Mouse (Mus musculus): ENCODE measurements around the gene Mical2. TPM values are rescaled to one million over a fixed set of nuclear protein-coding genes. Genes with fewer than 3 reads are reported as not detected.

Gene Mical2
- total and polyA plus RNA-seq, 3 experiments = not detected

DNA sequence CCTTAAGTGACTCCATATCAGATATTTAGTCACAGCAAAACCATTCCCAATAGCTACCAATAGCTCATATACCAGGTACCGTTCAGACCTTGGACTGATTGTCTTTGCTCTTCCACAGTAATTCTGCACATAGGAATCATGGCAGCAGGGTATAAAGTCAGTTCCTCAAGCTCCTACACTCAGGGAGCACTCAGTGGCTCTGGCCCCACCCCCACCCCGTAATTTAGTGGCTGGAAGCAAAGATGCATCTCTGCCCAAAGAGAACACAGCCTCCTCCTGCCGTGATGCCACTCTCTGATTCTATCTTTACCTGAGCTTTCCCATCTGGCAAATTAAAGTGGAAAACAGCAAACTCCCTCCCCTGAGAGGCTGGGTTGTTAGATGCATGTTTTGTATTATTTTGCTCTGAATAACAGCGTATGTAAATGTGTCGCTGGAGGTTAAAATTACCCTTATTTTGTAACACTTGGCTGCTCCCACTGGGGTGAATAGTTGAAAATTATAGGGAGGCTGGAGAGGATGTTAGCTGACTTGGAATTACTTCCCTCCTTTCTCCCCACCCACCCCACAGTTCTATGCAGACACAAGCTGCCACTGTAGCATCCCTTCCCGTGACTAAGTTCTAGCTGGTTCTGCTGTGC, 164.1 kb downstream of the Mical2 start:
- TF ChIP-seq MYB (IDR thresholded peaks at IDR 0.05; ENCODE audit: low read depth, low read length) (no peak), ELF1 (IDR thresholded peaks at IDR 0.05; ENCODE audit: low read depth, low read length) (no peak), GABPA (IDR thresholded peaks at IDR 0.05; ENCODE audit: low read depth, low read length) (no peak), E2F4 (IDR thresholded peaks at IDR 0.05; ENCODE audit: borderline replicate concordance, low read depth, low read length) (no peak), USF1 (IDR thresholded peaks at IDR 0.05; ENCODE audit: low read depth, low read length) (no peak), BHLHE40 (IDR thresholded peaks at IDR 0.05; ENCODE audit: borderline replicate concordance, low read depth, low read length) (no peak), ETS1 (IDR thresholded peaks at IDR 0.05; ENCODE audit: low read depth, low read length) (no peak), MXI1 (IDR thresholded peaks at IDR 0.05; ENCODE audit: low read depth, low read length) (no peak)
- no peak overlapping the region for H3K4me3 ChIP-seq (ENCODE audit: control insufficient read depth in 1 of 2, insufficient read depth in 1 of 2, low read depth in 2 of 2, low read length in 2 of 2)
- H3K4me1 ChIP-seq (ENCODE audit: control insufficient read depth in 1 of 2, insufficient read depth in 2 of 2, low read length in 2 of 2) = no peaks in the 10 kb centered on the region
- no peaks in the 10 kb centered on the region for H3K9me3 ChIP-seq (replicated peaks; ENCODE audit: insufficient read depth, low read length)
- H3K27ac ChIP-seq (ENCODE audit: control insufficient read depth, low read depth, low read length) = no peak overlapping the region
- DNase-seq (ENCODE audit: low read depth, low spot score) = no peak
- H3K9ac ChIP-seq (ENCODE audit: control insufficient read depth, low read depth, low read length, poor library complexity, severe bottlenecking) = no peak overlapping the region
- H3K27me3 ChIP-seq (ENCODE audit: control insufficient read depth in 1 of 2, insufficient read depth in 2 of 2, low read length in 2 of 2) = no peaks in the 10 kb centered on the region
- H3K79me2 ChIP-seq (ENCODE audit: control insufficient read depth, insufficient read depth, low read length, poor library complexity) = no peaks in the 10 kb centered on the region
- no peaks in the 10 kb centered on the region for H3K36me3 ChIP-seq (ENCODE audit: control insufficient read depth in 1 of 2, insufficient read depth in 2 of 2, low read length in 2 of 2)

DNA sequence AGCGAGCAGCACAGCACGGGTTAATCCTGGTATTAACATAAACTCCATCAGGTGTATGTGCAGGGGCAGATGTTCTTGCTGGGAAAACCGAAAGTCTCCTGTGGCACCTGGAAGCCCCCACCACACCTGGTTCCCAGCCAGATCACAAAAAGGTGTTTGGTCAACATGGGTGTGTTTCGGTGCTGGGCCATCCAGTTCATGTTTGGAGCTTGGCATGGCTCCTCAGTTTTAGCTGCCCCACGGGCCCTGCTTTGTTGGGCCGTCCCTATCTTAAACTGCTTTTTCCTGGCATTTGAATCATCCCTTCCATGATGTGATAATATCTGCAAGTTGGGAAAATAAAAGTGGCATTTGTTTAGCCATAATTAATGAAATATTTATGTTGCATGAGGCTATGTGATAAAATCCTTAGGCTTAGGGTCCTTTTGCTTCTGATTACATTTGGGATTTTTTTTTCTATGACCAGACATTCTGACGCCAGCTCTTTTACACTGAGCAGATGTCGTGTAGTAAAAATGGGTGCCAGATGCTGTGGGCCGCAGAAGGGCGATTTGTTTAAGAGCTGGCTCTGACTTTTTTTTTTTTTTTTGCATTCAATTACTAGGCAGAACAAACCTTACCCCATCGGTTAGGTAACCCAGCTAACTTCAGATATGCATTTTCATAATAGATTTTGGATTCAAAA, 164.7 kb downstream of the Mical2 start:
- H3K27me3 ChIP-seq (ENCODE audit: control insufficient read depth in 1 of 2, insufficient read depth in 2 of 2, low read length in 2 of 2) = no peaks in the 10 kb centered on the region
- no peaks in the 10 kb centered on the region for H3K4me1 ChIP-seq (ENCODE audit: control insufficient read depth in 1 of 2, insufficient read depth in 2 of 2, low read length in 2 of 2)
- no peaks in the 10 kb centered on the region for H3K36me3 ChIP-seq (ENCODE audit: control insufficient read depth in 1 of 2, insufficient read depth in 2 of 2, low read length in 2 of 2)
- H3K27ac ChIP-seq (ENCODE audit: control insufficient read depth, low read depth, low read length) = no peak overlapping the region
- no peak overlapping the region for H3K4me3 ChIP-seq (ENCODE audit: control insufficient read depth in 1 of 2, insufficient read depth in 1 of 2, low read depth in 2 of 2, low read length in 2 of 2)
- H3K9me3 ChIP-seq (replicated peaks; ENCODE audit: insufficient read depth, low read length) = no peaks in the 10 kb centered on the region
- H3K79me2 ChIP-seq (ENCODE audit: control insufficient read depth, insufficient read depth, low read length, poor library complexity) = no peaks in the 10 kb centered on the region
- DNase-seq (ENCODE audit: low read depth, low spot score) = no peak
- TF ChIP-seq SIN3A (IDR thresholded peaks at IDR 0.05; ENCODE audit: low read length) = no peak
- no peak for TF ChIP-seq EP300 (IDR thresholded peaks at IDR 0.05; ENCODE audit: low read depth in 1 of 2, low read length in 2 of 2)
- TF ChIP-seq ZC3H11A (IDR thresholded peaks at IDR 0.05; ENCODE audit: low read depth, low read length) = no peak
- no peak for TF ChIP-seq HCFC1 (IDR thresholded peaks at IDR 0.05; ENCODE audit: low read depth, low read length)
- TF ChIP-seq MAZ (IDR thresholded peaks at IDR 0.05; ENCODE audit: low read depth, low read length) = no peak
- no peak for TF ChIP-seq CHD1 (IDR thresholded peaks at IDR 0.05; ENCODE audit: low read depth, low read length)
- no peak for TF ChIP-seq NELFE (IDR thresholded peaks at IDR 0.05; ENCODE audit: low read depth, low read length)
- TF ChIP-seq ZMIZ1 (IDR thresholded peaks at IDR 0.05; ENCODE audit: low read depth, low read length) = no peak
- TF ChIP-seq JUND (IDR thresholded peaks at IDR 0.05; ENCODE audit: low read depth, low read length) = no peak
- no peak for TF ChIP-seq MEF2A (IDR thresholded peaks at IDR 0.05; ENCODE audit: extremely low read depth, insufficient replicate concordance, low read depth, low read length, poor library complexity, severe bottlenecking)
- no peak for TF ChIP-seq BHLHE40 (IDR thresholded peaks at IDR 0.05; ENCODE audit: borderline replicate concordance, low read depth, low read length)
- no peak for TF ChIP-seq TAL1 (IDR thresholded peaks at IDR 0.05; ENCODE audit: low read length)
- H3K9ac ChIP-seq (ENCODE audit: control insufficient read depth, low read depth, low read length, poor library complexity, severe bottlenecking) = no peak overlapping the region
